Mouse (Mus musculus): Measurements from ENCODE around the gene Tomt.
"Not testable (repeated sequence)": the region's sequence is repeated elsewhere in the genome, so short reads cannot be mapped to it uniquely, and the experiment has no call there.

Tomt gene

GRCm38 (mm10) chr7:101906287-101906681 lies at the start of gene Tomt:
Gene Tomt, minus strand, starts transcription at chr7:101906359.
- DNase-seq (ENCODE audit: low read depth, low spot score) = no peak

- DNase-seq (ENCODE audit: low read depth, low spot score) = no peak
Measured at GRCm38 (mm10) chr7:101955862-101956261, 49.7 kb upstream of the Tomt start.

- no peak for DNase-seq (ENCODE audit: low read depth, low spot score)
Measured at GRCm38 (mm10) chr7:101955276-101955675, 49.1 kb upstream of the Tomt start.

GRCm38 (mm10) chr7:101954163-101954562 lies 48.0 kb upstream of the Tomt start:
- no peak for DNase-seq (ENCODE audit: low read depth, low spot score)

GRCm38 (mm10) chr7:101952098-101952497 lies 45.9 kb upstream of the Tomt start:
- no peak for DNase-seq (ENCODE audit: low read depth, low spot score)

GRCm38 (mm10) chr7:101951648-101952047 lies 45.5 kb upstream of the Tomt start:
- no peak for DNase-seq (ENCODE audit: low read depth, low spot score)

GRCm38 (mm10) chr7:101949008-101949407 lies 42.8 kb upstream of the Tomt start:
- not testable (repeated sequence) for DNase-seq (ENCODE audit: low read depth, low spot score)

- no peak for DNase-seq (ENCODE audit: low read depth, low spot score)
Measured at GRCm38 (mm10) chr7:101939758-101940157, 33.6 kb upstream of the Tomt start.

- no peak for DNase-seq (ENCODE audit: low read depth, low spot score)
Measured at GRCm38 (mm10) chr7:101938348-101938747, 32.2 kb upstream of the Tomt start.

GRCm38 (mm10) chr7:101937569-101937968 lies 31.4 kb upstream of the Tomt start:
- no peak for DNase-seq (ENCODE audit: low read depth, low spot score)

- no peak for DNase-seq (ENCODE audit: low read depth, low spot score)
Measured at GRCm38 (mm10) chr7:101936996-101937395, 30.8 kb upstream of the Tomt start.

- DNase-seq (ENCODE audit: low read depth, low spot score) = no peak
Measured at GRCm38 (mm10) chr7:101935957-101936356, 29.8 kb upstream of the Tomt start.

- peak; percentile 90 for DNase-seq (ENCODE audit: low read depth, low spot score)
Measured at GRCm38 (mm10) chr7:101933751-101934240, 27.6 kb upstream of the Tomt start, which contains the start of the genes Lrrc51 and Numa1. Gene Lrrc51, minus strand, starts transcription at chr7:101933895. Gene Numa1, plus strand, starts transcription at chr7:101934111.

- DNase-seq (ENCODE audit: low read depth, low spot score) = no peak
Measured at GRCm38 (mm10) chr7:101933300-101933699, 27.1 kb upstream of the Tomt start.

GRCm38 (mm10) chr7:101932551-101932950 lies 26.4 kb upstream of the Tomt start:
- DNase-seq (ENCODE audit: low read depth, low spot score) = no peak

- no peak for DNase-seq (ENCODE audit: low read depth, low spot score)
Measured at GRCm38 (mm10) chr7:101928093-101928492, 21.9 kb upstream of the Tomt start.

GRCm38 (mm10) chr7:101925892-101926291 lies 19.7 kb upstream of the Tomt start:
- not testable (repeated sequence) for DNase-seq (ENCODE audit: low read depth, low spot score)

GRCm38 (mm10) chr7:101918071-101918470 lies 11.9 kb upstream of the Tomt start:
- DNase-seq (ENCODE audit: low read depth, low spot score) = peak; percentile 59

- no peak for DNase-seq (ENCODE audit: low read depth, low spot score)
Measured at GRCm38 (mm10) chr7:101911982-101912381, 5.8 kb upstream of the Tomt start.

GRCm38 (mm10) chr7:101910138-101910537 lies 4.0 kb upstream of the Tomt start:
- DNase-seq (ENCODE audit: low read depth, low spot score) = no peak

- no peak for DNase-seq (ENCODE audit: low read depth, low spot score)
Measured at GRCm38 (mm10) chr7:101908367-101908766, 2.2 kb upstream of the Tomt start.

GRCm38 (mm10) chr7:101906696-101907095 lies 537 bp upstream of the Tomt start:
- DNase-seq (ENCODE audit: low read depth, low spot score) = no peak

GRCm38 (mm10) chr7:101905561-101906286 lies 435 bp downstream of the Tomt start, which contains the start of gene Lamtor1:
Gene Lamtor1, plus strand, starts transcription at chr7:101905904.
- DNase-seq (ENCODE audit: low read depth, low spot score) = peak; percentile 97

All from embryo, embryonic 11.5 days (tissue).